In the genomic region with DNA sequence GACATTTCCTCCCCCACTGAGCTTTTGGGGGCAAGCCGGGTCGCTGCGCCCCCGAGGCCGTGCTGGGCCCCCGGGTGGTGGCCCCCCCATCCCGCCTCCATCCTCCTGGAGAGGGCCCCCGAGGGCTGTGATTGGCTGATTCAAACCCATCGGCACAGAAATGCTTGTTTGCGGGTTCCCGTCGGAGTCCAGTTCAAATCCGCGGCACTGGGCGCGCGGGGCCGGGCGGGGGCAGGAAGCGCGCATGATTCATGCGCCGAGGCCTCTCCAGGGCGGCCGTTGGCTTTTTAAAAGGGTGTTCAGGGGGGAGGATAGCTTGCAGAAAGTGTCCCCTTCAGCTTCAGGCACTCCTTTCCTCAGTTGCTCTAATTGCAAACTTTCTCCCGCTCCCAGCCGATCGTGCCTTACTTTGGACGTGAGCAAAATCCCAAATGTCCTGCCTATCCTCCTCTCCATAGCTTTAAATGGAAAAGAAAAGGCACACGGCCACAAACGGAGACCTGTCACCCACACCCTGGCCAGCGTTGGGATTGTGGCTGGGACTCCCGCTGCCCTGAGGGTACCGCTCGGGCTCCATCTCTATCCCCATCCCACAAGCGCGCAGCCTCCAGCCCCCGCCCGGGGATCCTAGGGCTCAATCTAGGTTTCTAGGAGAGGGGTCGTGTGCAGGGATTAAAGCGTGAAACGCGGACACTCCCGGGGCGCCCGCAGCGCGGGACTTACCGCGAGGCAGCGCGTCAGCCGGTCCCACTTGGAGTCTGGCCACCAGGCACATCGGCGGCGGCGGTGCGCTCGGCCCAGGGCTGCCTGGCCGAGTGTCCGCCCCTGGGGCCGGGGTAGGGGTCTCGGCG, we compare ENCODE assay signal across 8 mouse cellular contexts. TPM values are rescaled to one million over a fixed set of nuclear protein-coding genes. Genes with fewer than 3 reads are reported as not detected.
DNase-seq lines count a peak whose midpoint lies in the region; ATAC-seq and TF ChIP-seq lines count a peak whose summit lies in the region.

A gene (minus strand): TSS at position 809 of the 851 bp plus-strand sequence.

- no peak for TF ChIP-seq RAD21 in MEL (IDR thresholded peaks at IDR 0.05; ENCODE audit: low read depth, low read length)

- H3K79me2 ChIP-seq in MEL (ENCODE audit: control insufficient read depth, insufficient read depth, low read length, poor library complexity) (peaks cover 5% of the 10 kb centered on the region), myocyte (ENCODE audit: control insufficient read depth, insufficient read depth) (no peaks in the 10 kb centered on the region)

- H3K4me3 ChIP-seq in MEL (ENCODE audit: control insufficient read depth in 1 of 2, insufficient read depth in 1 of 2, low read depth in 2 of 2, low read length in 2 of 2) = peak within 1 kb of the TSS; percentile 79 to 94
- H3K4me3 ChIP-seq in embryonic facial prominence, embryonic 14.5 days (ENCODE audit: low read depth, low read length) = peak within 1 kb of the TSS; percentile 68
- peak within 1 kb of the TSS; percentile 59 for H3K4me3 ChIP-seq in limb, embryonic 15.5 days
- peak within 1 kb of the TSS; percentile 39 for H3K4me3 ChIP-seq in myocyte

- H3K36me3 ChIP-seq in MEL (ENCODE audit: control insufficient read depth in 1 of 2, insufficient read depth in 2 of 2, low read length in 2 of 2) (peaks cover 0 to 4% of the 10 kb centered on the region in 2 experiments; a peak in 1 of 4 replicates), myocyte (ENCODE audit: control insufficient read depth, insufficient read depth) (no peaks in the 10 kb centered on the region)
- H3K36me3 ChIP-seq in embryonic facial prominence, embryonic 14.5 days (ENCODE audit: control insufficient read depth, insufficient read depth, low read length) = no peaks in the 10 kb centered on the region
- peaks cover 5% of the 10 kb centered on the region; the same call in 1 of the 2 replicates for H3K36me3 ChIP-seq in limb, embryonic 15.5 days

- peak within 1 kb of the TSS; percentile 35 for H3ac ChIP-seq in myocyte (ENCODE audit: control insufficient read depth, insufficient read length)

- H3K4me2 ChIP-seq in embryonic facial prominence, embryonic 14.5 days (ENCODE audit: low read depth, low read length) = peak within 1 kb of the TSS; percentile 96
- H3K4me2 ChIP-seq in limb, embryonic 15.5 days = peak within 1 kb of the TSS; percentile 92
- peak within 1 kb of the TSS; percentile 97 for H3K4me2 ChIP-seq in myocyte (ENCODE audit: low read depth)

- no peaks in the 10 kb centered on the region; a peak in 1 of 4 replicates for H3K27me3 ChIP-seq in MEL (ENCODE audit: control insufficient read depth in 1 of 2, insufficient read depth in 2 of 2, low read length in 2 of 2)
- peaks cover 15% of the 10 kb centered on the region; the same call in 1 of the 2 replicates for H3K27me3 ChIP-seq in embryonic facial prominence, embryonic 14.5 days (replicated peaks; ENCODE audit: control insufficient read depth, insufficient read depth, low read length)
- peaks cover 65% of the 10 kb centered on the region for H3K27me3 ChIP-seq in limb, embryonic 15.5 days
- H3K27me3 ChIP-seq in myocyte (ENCODE audit: control insufficient read depth, insufficient read depth, insufficient read length) = no peaks in the 10 kb centered on the region

- no peak for TF ChIP-seq EP300 in MEL (IDR thresholded peaks at IDR 0.05; ENCODE audit: low read depth in 1 of 2, low read length in 2 of 2)

- WGBS in embryonic facial prominence, embryonic 14.5 days = under 1% methylated on average over 36 of the region's 64 CpGs
- under 1% methylated on average over 61 of the region's 64 CpGs for whole genome bisulfite sequencing in limb, embryonic 15.5 days

- DNase-seq in A20 (ENCODE audit: low read depth, low spot score) (peak; percentile 85), MEL (ENCODE audit: low read depth, low spot score) (peak; percentile 75)
- peak; percentile 34 for DNase-seq in embryonic facial prominence, embryonic 14.5 days (ENCODE audit: low spot score)
- DNase-seq in heart, postnatal 14 days = peak; percentile 51 to 58
- DNase-seq in thymus, postnatal 36 days = peak; percentile 75 to 83
- DNase-seq in ovary, adult 18-20 months (ENCODE audit: low spot score) = no peak

- TF ChIP-seq POLR2A in MEL (IDR thresholded peaks at IDR 0.05; ENCODE audit: control insufficient read depth in 1 of 2, insufficient read depth in 1 of 2, low read depth in 1 of 2, low read length in 2 of 2, poor library complexity in 1 of 2) (peak in 1 of 2 experiments; percentile 62; a peak in 2 of 4 replicates), myocyte (IDR thresholded peaks at IDR 0.05; ENCODE audit: insufficient read length, low read depth) (no peak)

- H3K9ac ChIP-seq in MEL (ENCODE audit: control insufficient read depth, low read depth, low read length, poor library complexity, severe bottlenecking) = peak within 1 kb of the TSS; percentile 97
- peak within 1 kb of the TSS; percentile 71 for H3K9ac ChIP-seq in embryonic facial prominence, embryonic 14.5 days (ENCODE audit: low read depth, low read length)
- peak within 1 kb of the TSS; percentile 60 for H3K9ac ChIP-seq in limb, embryonic 15.5 days

- intact Hi-C loops in heart, postnatal 14 days (cut with DNase I) = no loop called here

- no peaks in the 10 kb centered on the region for H3K9me3 ChIP-seq in MEL (replicated peaks; ENCODE audit: insufficient read depth, low read length)
- H3K9me3 ChIP-seq in embryonic facial prominence, embryonic 14.5 days (ENCODE audit: control insufficient read depth, low read length) = no peaks in the 10 kb centered on the region
- H3K9me3 ChIP-seq in limb, embryonic 15.5 days = no peaks in the 10 kb centered on the region

- H3K4me1 ChIP-seq in MEL (ENCODE audit: control insufficient read depth in 1 of 2, insufficient read depth in 2 of 2, low read length in 2 of 2) = peaks cover 0 to 9% of the 10 kb centered on the region in 2 experiments; a peak in 2 of 4 replicates
- peaks cover 11% of the 10 kb centered on the region; the same call in 1 of the 2 replicates for H3K4me1 ChIP-seq in embryonic facial prominence, embryonic 14.5 days (ENCODE audit: control insufficient read depth, insufficient read depth, low read length)
- peaks cover 23% of the 10 kb centered on the region for H3K4me1 ChIP-seq in limb, embryonic 15.5 days

- ATAC-seq in embryonic facial prominence, embryonic 14.5 days (ENCODE audit: low read depth) = peak; percentile 56
- peak; percentile 35 for ATAC-seq in limb, embryonic 15.5 days (ENCODE audit: insufficient number of reproducible peaks, low FRiP score, low TSS enrichment, low read depth)

- peak within 1 kb of the TSS; percentile 85 for H3K27ac ChIP-seq in MEL (ENCODE audit: control insufficient read depth, low read depth, low read length)
- H3K27ac ChIP-seq in embryonic facial prominence, embryonic 14.5 days (replicated peaks; ENCODE audit: low read depth, low read length) = no peak within 1 kb of the TSS
- H3K27ac ChIP-seq in limb, embryonic 15.5 days = peak within 1 kb of the TSS; percentile 39

- TF ChIP-seq CTCF in MEL (IDR thresholded peaks at IDR 0.05 in 2 of 3, conservative IDR thresholded peaks at IDR 0.05 in 1 of 3; ENCODE audit: control insufficient read depth in 1 of 3, insufficient read depth in 1 of 3, low read depth in 2 of 3, low read length in 3 of 3, poor library complexity in 1 of 3, severe bottlenecking in 1 of 3) = no peak

TF ChIP-seq in MEL, 35 proteins besides CTCF, POLR2A, EP300 and RAD21 (continues in another document):
- TF ChIP-seq TCF12 (IDR thresholded peaks at IDR 0.05; ENCODE audit: low read depth, low read length) = no peak
- no peak for TF ChIP-seq MEF2A (IDR thresholded peaks at IDR 0.05; ENCODE audit: extremely low read depth, insufficient replicate concordance, low read depth, low read length, poor library complexity, severe bottlenecking)
- TF ChIP-seq TAL1 (IDR thresholded peaks at IDR 0.05; ENCODE audit: low read length) = no peak
- no peak for TF ChIP-seq GABPA (IDR thresholded peaks at IDR 0.05; ENCODE audit: low read depth, low read length)
- TF ChIP-seq ZKSCAN1 (IDR thresholded peaks at IDR 0.05; ENCODE audit: low read depth, low read length) = no peak
- no peak for TF ChIP-seq KAT2A (conservative IDR thresholded peaks at IDR 0.05; ENCODE audit: low read depth, low read length)
- 0 out of 2 replicates have a peak, but pooled peaks have one; percentile 16 for TF ChIP-seq ZMIZ1 (IDR thresholded peaks at IDR 0.05; ENCODE audit: low read depth, low read length)
- peak; percentile 77 for TF ChIP-seq MAZ (IDR thresholded peaks at IDR 0.05; ENCODE audit: low read depth, low read length)
- TF ChIP-seq CHD1 (IDR thresholded peaks at IDR 0.05; ENCODE audit: low read depth, low read length) = no peak
- no peak for TF ChIP-seq POLR2AphosphoS5 (IDR thresholded peaks at IDR 0.05; ENCODE audit: borderline replicate concordance, low read depth, low read length)

TF ChIP-seq in myocyte, 11 proteins besides CTCF, POLR2A, EP300 and RAD21:
- TF ChIP-seq MYOD1 (IDR thresholded peaks at IDR 0.05; ENCODE audit: control insufficient read depth in 1 of 3, insufficient read length in 2 of 3, low read depth in 2 of 3) (no peak), REST (IDR thresholded peaks at IDR 0.05; ENCODE audit: insufficient read depth, insufficient read length) (no peak), TCF12 (IDR thresholded peaks at IDR 0.05; ENCODE audit: insufficient read depth, poor library complexity, severe bottlenecking) (no peak), SRF (IDR thresholded peaks at IDR 0.05; ENCODE audit: control insufficient read depth, insufficient read length, low read depth) (no peak), CEBPB (IDR thresholded peaks at IDR 0.05; ENCODE audit: insufficient read depth, poor library complexity, severe bottlenecking) (no peak), E2F4 (IDR thresholded peaks at IDR 0.05; ENCODE audit: insufficient read depth) (no peak), POLR2AphosphoS2 (IDR thresholded peaks at IDR 0.05; ENCODE audit: insufficient read length, low read depth) (no peak), MYOG (IDR thresholded peaks at IDR 0.05; ENCODE audit: control insufficient read depth in 1 of 3, insufficient read depth in 1 of 3, insufficient read length in 2 of 3, low read depth in 2 of 3) (no peak), USF1 (IDR thresholded peaks at IDR 0.05; ENCODE audit: low read depth) (no peak), MAX (IDR thresholded peaks at IDR 0.05; ENCODE audit: low read depth) (no peak), TCF3 (IDR thresholded peaks at IDR 0.05; ENCODE audit: insufficient read length, low read depth) (no peak)

RNA-seq across cellular contexts. Expression of the gene that starts here (rescaled TPM):
- total RNA-seq in MEL (2012; rRNA removed) = 10.2 and 10.9 TPM in 2 replicates
- polyA plus RNA-seq in MEL (2012; ENCODE audit: insufficient read depth in 1 of 2, insufficient read length in 2 of 2, low read depth in 1 of 2, low replicate concordance in 2 of 2, missing spikeins in 1 of 2) (10 to 100 TPM in 1 of 2 experiments, not detected in 1; 26.2 TPM), myocyte (2012; fragmentation: generic; extraction: Trizol) (4.3 TPM)
- polyA plus RNA-seq in embryonic facial prominence, embryonic 14.5 days (2014; fragmentation: Nextera tagmentation; extraction: Ambion mirVana) = 10.8 and 12.2 TPM in 2 replicates
- 1 to 10 TPM; 1.9 TPM for total RNA-seq in heart, postnatal 14 days (2021)
- 7.3 TPM in 2 replicates for polyA plus RNA-seq in limb, embryonic 15.5 days (2015; fragmentation: Nextera tagmentation; extraction: Ambion mirVana)
